Mouse (Mus musculus) monocyte, adult 2 months (primary cell): ENCODE results near the gene Agps.

Experiments used
- DNase-seq, 2 experiments: peaks; one replicate each; pipeline ENCODE4 v3.0.0; 2022; ENCODE audit warnings: low spot score in 2 of 2, low read depth in 1 of 2

Agps gene

GRCm38 (mm10) chr2:75828931-75829610 lies 2.9 kb upstream of the Agps start:
- peak; percentile 34 to 54 for DNase-seq

GRCm38 (mm10) chr2:75830233-75830632 lies 1.7 kb upstream of the Agps start:
- DNase-seq = no peak

- DNase-seq = no peak
Measured at GRCm38 (mm10) chr2:75832781-75833180, 804 bp downstream of the Agps start.

- no peak for DNase-seq
Measured at GRCm38 (mm10) chr2:75834492-75834891, 2.5 kb downstream of the Agps start.

DNA sequence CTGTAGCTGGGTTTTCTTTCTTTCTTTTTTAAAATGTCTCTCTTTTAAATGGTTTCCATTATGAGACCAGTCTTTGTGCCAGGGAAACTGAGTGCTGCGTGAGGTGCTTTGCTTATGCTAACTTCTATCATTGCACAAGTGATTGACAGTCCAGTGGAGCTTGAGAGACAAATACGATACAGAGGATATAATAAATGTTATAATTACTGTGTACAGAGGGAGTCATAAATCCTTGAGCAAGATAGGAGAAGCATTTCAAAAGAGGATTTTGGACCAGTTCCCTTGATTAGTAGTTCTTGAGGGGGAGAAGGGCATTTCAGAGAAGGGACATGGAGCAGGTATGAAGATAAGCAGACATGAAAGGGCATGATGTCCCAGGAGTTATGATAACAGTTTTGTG lies 10.3 kb downstream of the Agps start:
- DNase-seq = no peak

- DNase-seq = no peak
Measured at GRCm38 (mm10) chr2:75847708-75848107, 15.7 kb downstream of the Agps start.

GRCm38 (mm10) chr2:75852483-75852882 lies 20.5 kb downstream of the Agps start:
- DNase-seq = no peak

DNA sequence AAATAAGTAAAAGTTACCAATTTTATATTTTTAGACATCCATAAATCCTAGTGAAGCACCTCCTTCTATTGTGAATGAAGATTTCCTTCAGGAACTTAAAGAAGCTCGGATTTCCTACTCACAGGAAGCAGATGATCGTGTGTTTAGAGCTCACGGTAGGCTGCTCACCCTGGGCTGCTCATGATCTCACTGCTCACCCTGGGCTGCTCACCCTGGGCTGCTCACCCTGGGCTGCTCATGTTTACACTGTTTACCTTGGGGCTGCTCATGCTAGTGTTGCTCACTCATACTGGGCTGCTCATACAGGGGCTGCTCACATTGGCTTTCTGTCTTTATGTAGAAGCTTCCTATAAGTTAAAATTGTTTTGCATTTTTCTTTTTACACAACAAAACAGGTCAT lies 22.2 kb downstream of the Agps start:
- no peak for DNase-seq

DNA sequence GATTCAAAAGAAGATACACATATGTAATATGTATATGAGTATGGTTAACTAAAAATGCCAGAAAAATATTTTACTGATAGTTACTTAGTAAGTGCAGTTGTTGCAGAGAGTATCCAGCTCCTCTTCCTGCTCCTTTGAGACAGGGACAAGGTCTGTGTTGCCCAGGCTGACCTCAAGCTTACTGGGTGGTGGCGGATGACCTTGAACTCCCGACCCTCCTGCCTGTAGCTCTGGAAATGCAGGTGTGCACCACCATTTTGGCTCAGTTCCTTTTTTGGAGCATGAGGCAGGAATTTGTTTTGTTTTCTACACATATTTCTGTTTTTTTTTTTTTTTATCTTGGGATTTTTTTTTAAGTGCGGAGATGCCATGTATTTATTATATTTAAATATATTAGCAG lies 29.1 kb downstream of the Agps start:
- no peak for DNase-seq

DNA sequence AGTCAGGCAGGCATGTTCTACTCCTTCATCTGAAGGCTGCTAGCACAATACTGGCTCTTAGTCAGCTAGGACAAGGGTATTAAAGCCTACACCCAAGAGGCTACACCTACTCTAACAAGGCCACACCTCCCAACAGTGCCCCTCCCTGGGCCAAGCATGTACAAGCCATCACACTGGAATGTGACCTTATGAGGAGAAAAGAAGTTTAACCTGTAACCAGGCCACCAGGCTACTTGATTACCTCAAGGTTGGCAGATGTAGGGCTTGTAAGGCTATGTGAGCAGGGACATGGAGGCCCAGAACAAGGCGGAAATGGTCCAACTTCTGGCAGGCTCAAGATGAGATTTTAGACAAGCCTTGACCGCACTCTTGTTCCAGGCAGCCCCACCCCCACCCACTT lies 37.6 kb downstream of the Agps start:
- DNase-seq = no peak

DNA sequence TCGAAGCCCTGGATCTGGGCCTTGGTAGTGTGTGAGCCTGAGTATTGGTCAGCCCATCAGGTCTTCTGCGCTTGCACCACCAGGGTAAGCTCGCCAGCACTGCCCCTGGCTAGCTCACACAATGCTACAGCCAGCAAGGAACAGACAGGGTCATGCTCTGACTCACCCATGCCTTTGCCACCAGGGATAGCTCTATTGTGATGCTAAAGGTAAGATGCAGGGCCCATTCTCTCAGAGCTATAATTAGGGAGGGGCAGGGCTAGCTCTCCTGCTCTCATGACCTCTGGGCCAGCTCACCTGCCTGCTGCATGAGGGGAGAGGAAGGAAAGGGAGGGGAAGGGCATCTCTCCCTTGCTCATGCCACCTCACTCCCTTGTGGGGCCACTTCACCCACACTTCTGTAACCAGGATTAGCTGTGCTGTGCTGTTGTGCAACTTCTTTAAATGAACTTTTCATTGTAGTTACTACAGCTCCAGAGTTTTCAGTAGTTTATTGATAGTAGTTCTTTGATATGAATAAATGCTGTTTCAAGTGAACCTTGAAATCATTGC lies 42.1 kb downstream of the Agps start:
- DNase-seq = no peak

GRCm38 (mm10) chr2:75879791-75880190 lies 47.8 kb downstream of the Agps start:
- no peak for DNase-seq

DNA sequence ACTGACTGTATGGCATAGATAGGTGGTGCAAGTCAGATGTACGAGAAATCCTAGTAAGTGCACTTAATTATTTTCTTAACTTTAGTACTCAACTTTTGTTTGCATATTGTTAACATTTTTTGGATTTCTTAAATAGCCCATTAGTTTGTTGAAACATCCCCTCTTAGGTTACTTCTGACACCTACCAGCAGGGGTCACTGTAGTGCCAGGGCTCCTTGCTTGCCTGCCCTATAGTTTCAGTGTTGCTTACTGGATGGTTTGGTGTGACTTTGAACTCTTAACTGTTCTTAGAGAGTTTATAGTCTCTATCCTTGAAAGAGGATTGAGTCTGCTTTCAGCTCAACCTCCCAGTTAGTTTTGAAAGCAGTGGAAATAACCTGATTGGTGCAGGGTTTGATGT lies 51.6 kb downstream of the Agps start:
- peak; percentile 10 to 40 for DNase-seq

DNA sequence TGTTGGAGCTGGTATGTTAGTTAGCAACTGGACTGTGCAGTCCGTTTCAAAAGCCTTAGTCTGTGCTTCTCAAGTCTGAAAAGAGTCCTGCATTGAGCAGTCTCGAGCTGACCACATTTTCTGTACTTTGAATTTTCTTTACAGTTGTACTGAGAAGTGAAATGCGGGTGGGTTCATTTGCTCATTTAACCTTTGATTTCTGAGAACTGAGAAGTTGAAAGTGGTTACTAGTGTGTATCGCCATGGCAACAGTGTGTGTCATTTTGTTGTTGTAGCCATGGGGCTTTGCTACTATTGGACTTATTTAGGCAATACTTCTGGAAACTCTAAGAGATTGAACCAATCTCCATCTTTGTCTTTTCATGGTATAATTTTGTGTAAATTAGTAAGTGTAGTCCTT lies 60.0 kb downstream of the Agps start:
- DNase-seq = no peak

- DNase-seq = no peak
Measured at GRCm38 (mm10) chr2:75895711-75896110, 63.7 kb downstream of the Agps start.

- no peak for DNase-seq
Measured at GRCm38 (mm10) chr2:75900281-75900680, 68.3 kb downstream of the Agps start.

GRCm38 (mm10) chr2:75901869-75902268 lies 69.9 kb downstream of the Agps start:
- DNase-seq = no peak

- DNase-seq = no peak
Measured at GRCm38 (mm10) chr2:75907142-75907541, 75.2 kb downstream of the Agps start.

DNA sequence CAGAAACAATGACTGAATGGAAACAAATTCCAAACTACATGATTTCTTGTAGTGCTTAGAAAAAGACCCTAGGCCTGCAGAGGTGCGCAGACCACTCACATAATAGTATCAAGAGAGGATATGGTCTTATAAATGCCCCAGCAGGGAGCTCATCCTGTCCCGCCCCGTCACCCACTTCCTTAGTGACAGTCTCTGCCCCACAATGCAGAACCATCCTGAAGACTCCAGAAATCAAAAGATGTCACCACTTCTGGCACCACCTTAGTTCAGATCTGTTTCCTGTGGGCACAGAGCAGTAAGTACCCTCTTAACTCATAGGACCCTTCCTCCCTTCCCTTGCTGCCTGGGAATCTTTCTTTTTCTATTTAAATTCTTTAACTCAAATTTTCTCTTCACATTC lies 83.1 kb downstream of the Agps start:
- no peak for DNase-seq

GRCm38 (mm10) chr2:75923807-75924340 lies 91.9 kb downstream of the Agps start:
- no peak for DNase-seq

DNA sequence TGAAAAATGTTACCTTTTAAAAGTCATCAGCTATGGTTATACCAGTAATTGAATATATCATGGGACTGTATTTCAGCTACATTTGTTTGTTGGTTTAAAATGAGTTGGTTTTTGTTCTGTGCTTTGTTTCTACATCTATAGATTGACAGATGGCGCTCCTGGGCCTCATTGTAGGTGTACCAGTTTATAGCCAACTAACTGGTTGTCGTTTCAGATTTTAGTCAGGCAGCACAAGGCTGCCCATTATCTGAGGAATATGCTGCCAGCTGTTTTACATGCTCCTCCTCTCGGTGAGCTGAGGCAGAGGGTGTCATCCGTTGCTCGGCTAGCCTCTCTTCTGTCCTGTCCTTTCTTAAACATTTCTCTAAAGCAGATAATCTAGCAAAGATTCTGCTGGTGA lies 94.1 kb downstream of the Agps start:
- DNase-seq = no peak

- DNase-seq = no peak
Measured at GRCm38 (mm10) chr2:75928011-75928410, 96.0 kb downstream of the Agps start.

GRCm38 (mm10) chr2:75929141-75929540 lies 97.2 kb downstream of the Agps start:
- no peak for DNase-seq
